Mouse (Mus musculus) heart, postnatal 36 days (tissue): ENCODE measurements around the gene Med15. TPM values are rescaled to one million over a fixed set of nuclear protein-coding genes. Genes with fewer than 3 reads are reported as not detected.
"Not testable (repeated sequence)": the region's sequence is repeated elsewhere in the genome, so short reads cannot be mapped to it uniquely, and the experiment has no call there.

Source experiments
- DNase-seq, 2 experiments: peaks; one replicate each; pipeline ENCODE4 v3.0.0; 2021 to 2022
- intact Hi-C: fragments of 180-260 bp; cut with DNase I; formaldehyde crosslinking; loops from one replicate; pipeline ENCODE4 v1.15.1; 2025
- total RNA-seq, 2 experiments: library from RNA; stranded (reverse); gene quantifications; 2 replicates each; pipeline ENCODE4 v1.2.3; 2021

Med15 gene
- 10 to 100 TPM; 26.2 to 26.6 TPM for total RNA-seq

DNA sequence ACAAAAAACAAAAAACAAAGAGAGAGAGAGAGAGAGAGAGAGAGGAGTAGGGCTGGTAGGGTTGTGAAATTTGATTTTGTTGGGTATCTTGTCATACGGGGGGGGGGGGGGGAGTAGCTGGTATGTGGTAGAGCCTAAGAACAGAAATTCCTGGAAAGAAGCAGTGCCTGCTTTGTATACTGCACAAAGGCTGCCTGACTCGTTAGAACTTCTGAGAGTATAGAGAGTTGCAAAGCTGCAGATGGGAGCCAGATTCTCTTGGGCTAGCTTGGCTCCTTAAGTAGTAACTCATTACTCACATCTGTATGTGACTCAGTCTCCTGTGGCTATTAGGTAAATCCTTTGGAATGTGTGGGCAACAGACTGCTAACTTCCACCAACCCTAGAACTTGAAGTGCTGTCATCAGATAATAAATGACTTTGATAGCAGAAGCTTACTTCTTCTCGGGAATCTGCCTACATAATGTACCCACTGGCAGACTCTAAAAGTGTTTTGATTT is at the start of gene Med15:
Gene Med15, minus strand, starts transcription at position 51 of the 500 bp plus-strand sequence.
- intact Hi-C loops = no loop called here
- no peak for DNase-seq

DNA sequence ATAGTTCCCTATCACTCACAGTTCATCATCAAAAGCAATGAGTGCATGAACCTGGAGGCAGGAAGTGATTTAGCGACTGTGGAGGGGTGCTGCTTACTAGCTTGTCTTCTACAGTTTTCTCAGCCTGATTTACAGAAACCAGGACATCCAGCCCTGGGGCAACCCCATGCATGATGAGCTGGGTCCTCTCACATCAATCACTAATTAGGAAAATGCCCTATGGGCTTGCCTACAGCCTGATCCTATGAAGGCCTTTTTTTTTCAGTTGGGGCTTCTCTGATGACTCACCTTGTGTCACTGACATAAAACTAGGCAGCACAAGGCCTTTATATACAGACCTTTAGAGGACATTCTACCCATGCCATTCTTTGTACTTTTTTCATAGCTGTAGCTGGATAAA is 47.0 kb upstream of the Med15 start:
- DNase-seq = no peak
- intact Hi-C loops = no loop called here

DNA sequence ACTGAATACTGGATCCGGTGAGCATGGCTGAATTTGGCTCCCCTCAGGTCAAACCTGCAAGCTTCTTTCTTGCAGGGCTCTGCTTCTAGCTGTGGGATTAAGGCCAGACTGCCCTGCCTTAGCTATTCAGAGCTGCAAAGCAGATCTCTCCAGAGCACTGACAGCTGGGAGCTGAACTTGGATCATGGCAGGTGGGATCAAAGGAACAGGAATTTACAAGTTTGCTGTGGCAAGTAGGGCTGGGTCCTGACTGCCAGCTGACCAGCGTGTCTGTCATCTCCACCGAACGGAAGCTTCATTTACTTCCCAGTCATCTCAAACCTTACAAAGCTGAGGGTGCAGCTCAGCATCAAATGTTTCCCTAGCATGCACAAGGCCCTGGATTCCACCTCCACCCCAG is 45.5 kb upstream of the Med15 start:
- intact Hi-C loops = no loop called here
- DNase-seq = no peak

DNA sequence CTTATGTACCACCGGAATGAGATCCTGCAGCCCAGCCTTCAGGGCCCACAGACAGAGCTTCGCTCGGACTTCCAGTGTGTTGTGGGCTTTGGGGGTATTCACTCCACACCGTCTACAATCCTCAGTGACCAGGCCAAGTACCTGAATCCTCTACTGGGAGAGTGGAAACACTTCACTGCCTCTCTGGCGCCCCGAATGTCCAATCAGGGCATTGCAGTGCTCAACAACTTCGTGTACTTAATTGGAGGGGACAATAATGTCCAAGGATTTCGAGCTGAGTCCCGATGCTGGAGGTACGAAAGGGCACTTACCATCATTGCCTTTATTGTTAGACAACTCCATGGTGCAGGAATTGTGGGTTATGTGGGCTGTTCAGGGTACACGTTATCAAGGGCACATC is 44.1 kb upstream of the Med15 start:
- intact Hi-C loops = no loop called here
- peak in 1 of 2 experiments; percentile 30 for DNase-seq

- DNase-seq = peak in 1 of 2 experiments; percentile 20
- intact Hi-C loops = no loop called here
These were observed 38.6 kb upstream of the Med15 start for GRCm38 (mm10) chr16:17771117-17771865.

DNA sequence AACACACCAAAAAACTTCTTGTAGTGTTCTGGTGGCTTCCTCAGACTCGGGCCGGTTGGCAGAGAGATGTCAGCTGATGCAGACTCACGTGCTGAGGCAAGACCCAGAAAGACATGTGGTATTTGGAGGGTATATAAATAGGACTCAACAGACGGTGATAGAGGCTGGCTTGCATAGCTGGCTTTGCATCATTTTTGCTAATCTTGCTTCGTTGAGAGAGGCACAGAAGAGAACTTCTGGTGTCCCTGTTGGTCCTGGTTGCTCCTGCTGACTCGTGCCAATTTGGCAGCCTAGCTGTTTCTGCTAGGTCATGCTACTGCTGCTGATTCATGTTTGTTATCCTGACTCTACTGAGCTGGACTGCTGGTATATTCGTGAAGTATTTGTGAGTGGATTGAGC is 36.1 kb upstream of the Med15 start:
- intact Hi-C loops = no loop called here
- DNase-seq = peak; percentile 26 to 50

DNA sequence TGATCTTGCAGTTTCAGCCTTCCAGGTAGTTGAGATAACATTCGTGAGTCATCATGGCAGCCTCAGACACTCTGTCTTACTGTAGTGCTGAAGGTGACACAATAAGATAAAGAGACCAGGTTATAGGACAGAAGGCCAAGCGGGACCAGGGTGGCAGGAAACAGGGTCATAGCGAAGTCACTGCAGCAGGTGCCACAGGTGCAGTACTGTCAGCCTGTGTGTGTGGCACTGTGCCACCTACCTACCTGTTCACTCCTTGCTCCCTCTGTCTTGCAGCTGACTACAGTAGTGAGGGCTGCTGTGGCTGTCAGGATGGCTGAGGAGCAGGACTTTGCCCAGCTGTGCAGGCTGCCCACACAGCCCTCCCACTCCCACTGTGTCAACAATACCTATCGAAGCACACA is 31.4 kb upstream of the Med15 start:
- DNase-seq = no peak
- intact Hi-C loops = no loop called here

- intact Hi-C loops = no loop called here
- no peak for DNase-seq
These were observed 28.4 kb upstream of the Med15 start for GRCm38 (mm10) chr16:17761074-17761473.

- DNase-seq = peak; percentile 20 to 24
- intact Hi-C loops = no loop called here
These were observed 28.0 kb upstream of the Med15 start for GRCm38 (mm10) chr16:17760657-17761056.

DNA sequence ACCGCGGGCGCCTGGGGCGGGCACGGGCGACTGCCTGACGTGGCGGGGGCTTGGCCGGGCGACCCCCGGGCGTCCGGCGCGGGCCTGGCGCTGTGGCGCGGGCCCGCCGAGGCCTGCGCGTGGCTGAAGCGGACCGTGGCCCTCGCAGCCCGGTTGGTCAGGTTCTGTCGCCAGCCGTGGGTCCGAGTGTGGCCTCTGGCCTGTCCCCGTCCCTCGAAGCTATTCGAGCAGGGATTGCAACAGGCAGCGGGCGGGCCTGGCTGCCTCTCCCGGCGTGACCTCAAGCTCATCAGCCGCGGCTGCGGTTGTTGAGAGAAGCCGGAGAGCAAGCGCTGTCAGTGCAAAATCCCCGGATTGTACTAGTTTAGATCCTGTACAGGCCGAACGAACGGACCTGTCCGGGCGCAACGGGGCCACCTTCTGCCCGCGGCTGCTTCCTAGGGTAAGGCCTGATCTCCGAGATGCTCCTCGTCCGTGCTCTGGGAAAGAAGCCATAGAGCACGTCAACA is 27.2 kb upstream of the Med15 start:
- intact Hi-C loops = loop anchor here (2.0 kb wide), 1 partner anchor 33 kb away; no protein-coding TSS in a partner anchor
- DNase-seq = peak; percentile 52 to 70

DNA sequence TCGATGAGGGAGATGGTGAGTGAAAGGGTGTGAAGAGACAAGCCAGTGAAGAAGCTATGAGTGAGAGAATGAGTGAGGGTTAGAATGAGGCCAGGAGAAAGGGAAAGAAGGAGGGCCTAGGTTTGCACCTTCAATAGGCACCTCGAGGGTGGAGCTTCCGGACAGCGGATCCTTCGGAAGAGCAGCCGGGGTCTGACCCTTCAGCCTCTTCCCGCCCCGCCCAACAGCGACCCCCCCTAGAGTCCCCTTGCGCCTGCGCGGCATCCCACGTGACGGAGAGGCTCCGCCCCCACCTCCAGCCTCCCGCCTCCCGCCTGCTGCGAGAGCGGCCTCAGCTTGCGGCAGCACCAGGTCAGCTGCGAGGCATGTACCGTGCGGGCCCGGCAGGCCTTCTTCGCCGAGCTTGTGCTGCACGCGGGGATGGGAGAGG is 26.7 kb upstream of the Med15 start, which contains the start of gene Klhl22:
Gene Klhl22, plus strand, starts transcription at position 275 of the 430 bp plus-strand sequence.
- intact Hi-C loops = loop anchor here (2.0 kb wide), 1 partner anchor 33 kb away; no protein-coding TSS in a partner anchor
- peak; percentile 93 to 94 for DNase-seq

DNA sequence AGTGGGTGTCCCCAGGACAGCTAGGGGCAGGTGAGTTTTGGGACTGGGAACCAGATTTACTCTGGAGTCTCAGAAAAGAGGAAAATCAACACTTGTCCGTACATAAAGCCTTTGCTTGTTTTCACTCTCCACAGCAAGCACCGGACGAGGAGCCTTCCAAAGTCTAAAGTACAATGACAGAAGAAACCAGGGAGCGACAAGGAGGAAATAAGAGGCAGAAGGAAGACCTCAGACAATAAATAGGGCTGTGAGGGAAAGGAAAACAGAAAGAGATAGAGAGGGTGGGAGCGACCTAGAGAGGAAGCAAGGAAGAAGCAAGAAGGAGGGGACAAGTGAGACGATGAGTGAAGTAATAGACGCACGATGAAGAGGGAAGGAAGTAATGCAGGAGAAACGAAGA is 26.2 kb upstream of the Med15 start:
- DNase-seq = no peak
- intact Hi-C loops = loop anchor here (2.0 kb wide), 1 partner anchor 32 kb away; no protein-coding TSS in a partner anchor

DNA sequence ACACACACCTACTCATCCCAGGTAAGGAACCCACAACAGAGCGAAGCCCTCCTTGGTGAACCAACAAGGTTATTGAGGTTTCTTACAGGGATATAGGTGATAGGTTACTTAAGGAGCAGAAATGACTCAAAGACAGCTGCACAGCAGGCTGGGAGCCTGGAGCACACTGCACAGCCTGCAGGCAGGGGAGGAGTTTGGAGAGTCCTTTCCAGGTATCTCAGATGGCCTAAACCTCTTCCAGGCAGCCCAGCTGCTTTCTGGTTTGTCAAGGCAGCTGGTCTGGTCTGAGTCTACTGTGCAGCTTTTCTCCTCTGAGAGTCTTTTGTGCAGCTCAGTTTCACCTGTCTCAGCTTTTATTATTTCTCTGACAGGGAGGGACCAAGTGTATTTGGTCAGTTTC is 25.1 kb upstream of the Med15 start:
- intact Hi-C loops = loop anchor here (2.0 kb wide), 1 partner anchor 31 kb away; no protein-coding TSS in a partner anchor
- no peak for DNase-seq

DNA sequence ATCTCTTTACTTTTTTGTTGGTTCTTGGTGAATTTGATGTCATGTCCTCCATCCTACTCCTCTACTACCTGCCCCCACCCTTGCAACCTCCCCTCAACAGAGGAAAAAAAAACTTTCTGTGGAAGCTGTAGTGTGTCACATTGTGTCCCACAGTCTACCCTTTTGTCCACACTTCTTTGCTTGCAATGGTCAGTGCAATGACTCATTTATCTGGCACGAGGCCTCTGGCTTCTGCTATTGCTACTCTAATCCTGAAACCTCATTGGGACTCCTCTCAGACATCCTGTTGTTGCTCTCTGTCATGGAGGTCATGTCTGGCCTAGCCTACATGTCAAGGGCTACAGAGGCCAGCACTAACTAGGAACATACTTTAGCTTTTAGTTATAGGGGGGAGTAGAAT is 21.0 kb upstream of the Med15 start:
- intact Hi-C loops = no loop called here
- peak in 1 of 2 experiments; percentile 13 for DNase-seq

DNA sequence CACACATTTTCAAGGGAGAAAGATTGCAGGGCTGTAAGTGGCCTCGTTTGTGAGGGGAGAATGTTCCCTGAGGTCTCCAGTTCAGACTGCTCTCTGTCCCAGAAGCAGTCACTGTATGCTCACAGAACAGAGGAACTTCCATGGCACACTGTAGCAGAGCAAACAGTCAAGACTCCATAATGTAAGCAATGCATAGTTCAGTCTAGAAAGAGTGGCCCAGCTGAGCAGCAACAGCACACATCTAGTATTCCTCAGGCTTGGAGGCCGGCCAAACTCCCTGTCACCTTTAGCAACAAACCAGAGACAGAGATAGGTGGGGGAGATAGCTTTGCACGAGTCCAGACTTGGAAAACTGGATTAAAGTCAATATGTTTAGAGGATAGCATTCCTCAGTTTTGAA is 20.3 kb upstream of the Med15 start:
- intact Hi-C loops = no loop called here
- no peak for DNase-seq

DNA sequence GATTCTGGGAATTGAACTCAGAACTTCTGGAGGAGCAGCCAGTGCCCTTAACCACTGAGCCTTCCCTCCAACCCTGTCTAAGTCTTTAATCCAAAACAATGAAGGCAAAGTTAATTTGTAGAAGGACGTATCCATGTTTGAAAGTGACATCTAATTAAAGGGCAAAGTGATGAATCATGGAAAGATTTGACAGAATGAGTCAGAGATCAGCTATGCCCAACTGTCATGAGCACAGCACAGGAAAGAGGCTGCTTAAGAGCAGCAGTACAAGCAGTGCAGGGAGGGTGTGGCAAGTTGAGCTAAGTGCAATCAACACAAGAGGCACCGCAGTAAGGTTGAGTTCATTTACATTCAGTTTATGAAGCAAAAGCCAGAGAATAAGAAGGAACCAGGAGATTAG is 12.4 kb upstream of the Med15 start:
- intact Hi-C loops = no loop called here

GRCm38 (mm10) chr16:17744536-17744935 is 11.8 kb upstream of the Med15 start:
- DNase-seq = peak; percentile 26 to 55
- intact Hi-C loops = loop anchor here (1.0 kb wide), 1 partner anchor 68 kb away; no protein-coding TSS in a partner anchor

More for the DNA sequence above, 12.4 kb upstream of the Med15 start:
- no peak for DNase-seq

GRCm38 (mm10) chr16:17743279-17743678 is 10.6 kb upstream of the Med15 start:
- no peak for DNase-seq
- intact Hi-C loops = no loop called here

DNA sequence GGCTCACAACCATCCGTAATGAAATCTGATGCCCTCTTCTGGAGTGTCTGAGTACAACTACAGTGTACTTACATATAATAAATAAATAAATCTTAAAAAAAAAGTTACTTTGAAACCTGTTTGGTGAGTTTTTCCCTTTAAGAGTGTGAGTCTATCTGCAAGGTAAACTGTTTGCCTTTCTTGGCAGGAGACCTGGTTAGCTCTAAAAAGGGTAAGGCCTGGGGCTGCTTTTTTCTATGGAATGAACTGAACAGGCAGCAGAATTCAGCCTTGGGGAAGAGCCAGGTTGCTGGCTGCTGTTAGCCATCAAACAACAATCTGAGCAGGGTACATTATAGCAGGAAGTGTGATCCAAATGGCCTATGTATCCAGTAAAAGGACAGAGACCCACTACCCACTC is 10.1 kb upstream of the Med15 start:
- intact Hi-C loops = no loop called here
- no peak for DNase-seq

- no peak for DNase-seq
- intact Hi-C loops = no loop called here
These were observed 7.4 kb upstream of the Med15 start for GRCm38 (mm10) chr16:17740080-17740479.

GRCm38 (mm10) chr16:17736156-17736555 is 3.5 kb upstream of the Med15 start:
- intact Hi-C loops = no loop called here
- no peak for DNase-seq

GRCm38 (mm10) chr16:17734872-17735271 is 2.2 kb upstream of the Med15 start:
- DNase-seq, intact Hi-C loops: not testable (repeated sequence)
